ENCODE assay signal across 24 mouse cellular contexts in the genomic region with DNA sequence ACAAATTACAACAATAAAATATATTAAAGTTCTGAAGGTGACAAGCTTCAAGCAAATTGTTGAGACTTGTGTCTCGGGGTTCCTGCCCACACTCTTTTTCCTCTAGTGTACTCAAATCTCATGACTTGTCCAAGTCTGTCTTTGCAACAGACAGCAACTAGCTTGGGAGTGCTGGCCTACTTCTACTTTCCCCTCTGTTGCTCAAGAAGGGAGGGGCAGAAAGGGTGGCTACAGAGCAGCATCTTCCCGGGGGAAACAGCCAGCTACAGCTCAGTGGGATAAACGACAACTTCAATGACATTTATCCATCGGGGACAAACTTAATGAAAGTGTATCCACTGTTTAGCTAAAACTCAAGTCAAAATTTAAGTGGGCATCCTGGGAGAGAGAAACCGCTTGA. TPM values are rescaled to one million over a fixed set of nuclear protein-coding genes. Genes with fewer than 3 reads are reported as not detected.
DNase-seq lines count a peak whose midpoint lies in the region; ATAC-seq and TF ChIP-seq lines count a peak whose summit lies in the region.
"Had no signal": no experiment of that assay in that cellular context is flagged by ENCODE, and none has a peak within 500 bp of the region (broad histone marks: within the 10 kb centered on the region; RNA-seq: fewer than 3 reads in every experiment).

No protein-coding gene starts in this region.

- TF ChIP-seq EP300 in liver, postnatal 0 days (IDR thresholded peaks at IDR 0.05; ENCODE audit: low read depth), result no peak

- no peak for TF ChIP-seq CTCF in liver, postnatal 0 days (IDR thresholded peaks at IDR 0.05; ENCODE audit: low read depth)

- no peak overlapping the region for H3K27ac ChIP-seq in heart, embryonic 10.5 days
- H3K27ac ChIP-seq in liver, embryonic 13.5 days, result peak overlapping the region; percentile 90
- H3K27ac ChIP-seq in liver, postnatal 0 days (ENCODE audit: low read depth), result peak overlapping the region; percentile 24; the same call in 1 of the 2 replicates
- no peak overlapping the region for H3K27ac ChIP-seq in midbrain, embryonic 11.5 days (ENCODE audit: low read depth, low read length)
- no peak overlapping the region for H3K27ac ChIP-seq in forebrain, embryonic 13.5 days
- H3K27ac ChIP-seq: embryonic facial prominence, embryonic 15.5 days; forebrain, embryonic 12.5 days; heart, embryonic 15.5 days; hindbrain, embryonic 13.5 days; hindbrain, postnatal 0 days had no signal

- peaks cover 87% of the 10 kb centered on the region for H3K4me1 ChIP-seq in erythroblast, embryonic 14.5 days (ENCODE audit: control insufficient read depth)
- H3K4me1 ChIP-seq in heart, embryonic 10.5 days, result 0 out of 2 replicates have a peak, but pooled peaks cover 5% of the 10 kb centered on the region
- H3K4me1 ChIP-seq in liver, embryonic 13.5 days (replicated peaks), result peaks cover 84% of the 10 kb centered on the region
- peaks cover 55% of the 10 kb centered on the region for H3K4me1 ChIP-seq in liver, postnatal 0 days (ENCODE audit: insufficient read depth)
- H3K4me1 ChIP-seq in midbrain, embryonic 11.5 days (ENCODE audit: control insufficient read depth, insufficient read depth, low read length), result peaks cover 6% of the 10 kb centered on the region; the same call in 1 of the 2 replicates
- peaks cover 16% of the 10 kb centered on the region for H3K4me1 ChIP-seq in forebrain, embryonic 13.5 days

- peak; percentile 35 to 37 for DNase-seq in heart, adult 18-20 months
- no peak for DNase-seq in heart, embryonic 10.5 days (ENCODE audit: low spot score)
- no peak for DNase-seq in liver, embryonic 13.5 days
- no peak for DNase-seq in liver, postnatal 0 days
- no peak for DNase-seq in midbrain, embryonic 11.5 days (ENCODE audit: low spot score, missing footprints)
- DNase-seq: adrenal gland, postnatal 10 days; B cell, adult 2 months; cerebellum, adult 11 months; cerebellum, adult 8-10 months; cerebellum, postnatal 14 days; embryo, embryonic 11 days; forebrain, postnatal 0 days; gastrocnemius, postnatal 10 days; heart, postnatal 14 days had no signal

- peak overlapping the region; percentile 84 for H3K4me2 ChIP-seq in liver, embryonic 13.5 days
- 0 out of 2 replicates have a peak overlapping the region, but pooled peaks have one; percentile 8 for H3K4me2 ChIP-seq in liver, postnatal 0 days (ENCODE audit: low read depth, low read length)
- H3K4me2 ChIP-seq in midbrain, embryonic 11.5 days, result no peak overlapping the region
- no peak overlapping the region for H3K4me2 ChIP-seq in forebrain, embryonic 13.5 days
- H3K4me2 ChIP-seq: embryonic facial prominence, embryonic 15.5 days; forebrain, embryonic 12.5 days; heart, embryonic 15.5 days; hindbrain, embryonic 13.5 days had no signal

- peak overlapping the region; percentile 32 for H3K4me3 ChIP-seq in erythroblast, embryonic 14.5 days (replicated peaks)
- H3K4me3 ChIP-seq in heart, embryonic 10.5 days, result no peak overlapping the region
- no peak overlapping the region for H3K4me3 ChIP-seq in liver, embryonic 13.5 days (replicated peaks)
- H3K4me3 ChIP-seq in liver, postnatal 0 days (ENCODE audit: low read depth, low read length), result no peak overlapping the region
- H3K4me3 ChIP-seq in midbrain, embryonic 11.5 days (ENCODE audit: low read depth, low read length), result no peak overlapping the region
- H3K4me3 ChIP-seq in forebrain, embryonic 13.5 days, result no peak overlapping the region
- H3K4me3 ChIP-seq: embryonic facial prominence, embryonic 15.5 days; forebrain, embryonic 12.5 days; heart, embryonic 15.5 days; hindbrain, embryonic 13.5 days had no signal

- no peaks in the 10 kb centered on the region for H3K9me3 ChIP-seq in erythroblast, embryonic 14.5 days (ENCODE audit: control insufficient read depth, low read length)
- H3K9me3 ChIP-seq in heart, embryonic 10.5 days, result no peaks in the 10 kb centered on the region
- H3K9me3 ChIP-seq in liver, embryonic 13.5 days (replicated peaks), result no peaks in the 10 kb centered on the region
- no peaks in the 10 kb centered on the region for H3K9me3 ChIP-seq in liver, postnatal 0 days (ENCODE audit: low read length)
- H3K9me3 ChIP-seq in midbrain, embryonic 11.5 days (ENCODE audit: control insufficient read depth, low read length), result no peaks in the 10 kb centered on the region
- H3K9me3 ChIP-seq in forebrain, embryonic 13.5 days (replicated peaks), result no peaks in the 10 kb centered on the region
- H3K9me3 ChIP-seq: embryonic facial prominence, embryonic 15.5 days; forebrain, embryonic 12.5 days; G1E; heart, embryonic 15.5 days; hindbrain, embryonic 13.5 days had no signal

- H3K27me3 ChIP-seq in erythroblast, embryonic 14.5 days (ENCODE audit: control insufficient read depth), result no peaks in the 10 kb centered on the region
- no peaks in the 10 kb centered on the region for H3K27me3 ChIP-seq in heart, embryonic 10.5 days (ENCODE audit: insufficient read depth, poor library complexity, severe bottlenecking)
- no peaks in the 10 kb centered on the region for H3K27me3 ChIP-seq in liver, embryonic 13.5 days
- H3K27me3 ChIP-seq in liver, postnatal 0 days (ENCODE audit: insufficient read depth, low read length), result no peaks in the 10 kb centered on the region
- no peaks in the 10 kb centered on the region for H3K27me3 ChIP-seq in midbrain, embryonic 11.5 days (ENCODE audit: control insufficient read depth, insufficient read depth, low read length)
- no peaks in the 10 kb centered on the region for H3K27me3 ChIP-seq in forebrain, embryonic 13.5 days
- H3K27me3 ChIP-seq: embryonic facial prominence, embryonic 15.5 days; forebrain, embryonic 12.5 days; heart, embryonic 15.5 days had no signal

- 81% methylated on average over 5 of the region's 5 CpGs for WGBS in heart, embryonic 10.5 days
- 67% methylated on average over 5 of the region's 5 CpGs for WGBS in liver, embryonic 13.5 days (ENCODE audit: insufficient replicate concordance)
- WGBS in liver, postnatal 0 days (ENCODE audit: insufficient replicate concordance), result 73% methylated on average over 5 of the region's 5 CpGs
- 80% methylated on average over 5 of the region's 5 CpGs for WGBS in midbrain, embryonic 11.5 days
- 86% methylated on average over 5 of the region's 5 CpGs for WGBS in forebrain, embryonic 13.5 days

- H3K9ac ChIP-seq in liver, embryonic 13.5 days, result peak overlapping the region; percentile 64
- H3K9ac ChIP-seq in liver, postnatal 0 days (replicated peaks), result no peak overlapping the region
- H3K9ac ChIP-seq in midbrain, embryonic 11.5 days (ENCODE audit: low read length), result no peak overlapping the region
- no peak overlapping the region for H3K9ac ChIP-seq in forebrain, embryonic 13.5 days
- H3K9ac ChIP-seq: embryonic facial prominence, embryonic 15.5 days; forebrain, embryonic 12.5 days; forebrain, postnatal 0 days; heart, embryonic 15.5 days; hindbrain, embryonic 13.5 days had no signal

- no peak for ATAC-seq in erythroblast, adult 5-6 weeks (replicated peaks; ENCODE audit: low FRiP score, poor library complexity, severe bottlenecking)
- no peak for ATAC-seq in liver, embryonic 13.5 days (ENCODE audit: low read depth)
- ATAC-seq in liver, postnatal 0 days, result no peak
- ATAC-seq in midbrain, embryonic 11.5 days (ENCODE audit: low FRiP score), result no peak
- no peak for ATAC-seq in forebrain, embryonic 13.5 days
- ATAC-seq: CD4-positive, CD25-positive, alpha-beta regulatory T cell, adult 4 months; forebrain, postnatal 0 days; hindbrain, postnatal 0 days had no signal

- peaks cover 86% of the 10 kb centered on the region for H3K36me3 ChIP-seq in erythroblast, embryonic 14.5 days (ENCODE audit: control insufficient read depth)
- H3K36me3 ChIP-seq in heart, embryonic 10.5 days, result no peaks in the 10 kb centered on the region
- H3K36me3 ChIP-seq in liver, embryonic 13.5 days, result peaks cover 58% of the 10 kb centered on the region
- peaks cover 41% of the 10 kb centered on the region for H3K36me3 ChIP-seq in liver, postnatal 0 days (replicated peaks; ENCODE audit: insufficient read depth, low read length)
- H3K36me3 ChIP-seq in midbrain, embryonic 11.5 days (ENCODE audit: control insufficient read depth, insufficient read depth, low read length), result no peaks in the 10 kb centered on the region
- 0 out of 2 replicates have a peak, but pooled peaks cover 5% of the 10 kb centered on the region for H3K36me3 ChIP-seq in forebrain, embryonic 13.5 days (ENCODE audit: poor library complexity, severe bottlenecking)
- H3K36me3 ChIP-seq: embryonic facial prominence, embryonic 15.5 days; forebrain, embryonic 12.5 days; heart, embryonic 15.5 days; hindbrain, embryonic 13.5 days had no signal

RNA-seq across cellular contexts. Expression of a gene that starts 5.4 kb away (rescaled TPM):
- polyA plus RNA-seq in erythroblast, embryonic 14.5 days (2012), result 3.5 and 6.4 TPM in 2 replicates
- total RNA-seq in erythroblast, adult 5-6 weeks (2015; ENCODE audit: low replicate concordance), result 57.6 and 68.1 TPM in 2 replicates
- 43.8 and 45.8 TPM in 2 replicates for total RNA-seq in erythroblast, adult 5-6 weeks (2017; ENCODE audit: low replicate concordance)
- total RNA-seq in heart, adult 18-20 months (2021), result 10 to 100 TPM; 16.7 to 17.6 TPM
- 36.8 and 37.9 TPM in 2 replicates for polyA plus RNA-seq in heart, embryonic 10.5 days (2016; fragmentation: Nextera tagmentation; extraction: Ambion mirVana)
- 52.6 and 58.3 TPM in 2 replicates for polyA plus RNA-seq in liver, embryonic 13.5 days (2015; fragmentation: Nextera tagmentation; extraction: Ambion mirVana)
- polyA plus RNA-seq in liver, postnatal 0 days (2015; fragmentation: Nextera tagmentation; extraction: Ambion mirVana), result 32.5 and 34.3 TPM in 2 replicates
- 23.0 and 28.4 TPM in 2 replicates for polyA plus RNA-seq in midbrain, embryonic 11.5 days (2014; fragmentation: Nextera tagmentation; extraction: Ambion mirVana)
- polyA plus RNA-seq in forebrain, embryonic 13.5 days (2015; fragmentation: Nextera tagmentation; extraction: Ambion mirVana), result 26.2 and 27.4 TPM in 2 replicates

RNA-seq across cellular contexts. Expression of a gene that starts 36.8 kb away (rescaled TPM):
- polyA plus RNA-seq in erythroblast, embryonic 14.5 days (2012), result 0.02 TPM in 1 of 2 replicates, not detected in the other
- 4.4 and 11.7 TPM in 2 replicates for total RNA-seq in erythroblast, adult 5-6 weeks (2015; ENCODE audit: low replicate concordance)
- total RNA-seq in erythroblast, adult 5-6 weeks (2017; ENCODE audit: low replicate concordance), result 7.2 and 8.9 TPM in 2 replicates
- total RNA-seq in heart, adult 18-20 months (2021), result 10 to 100 TPM; 20.6 to 29.0 TPM
- polyA plus RNA-seq in heart, embryonic 10.5 days (2016; fragmentation: Nextera tagmentation; extraction: Ambion mirVana), result 24.6 and 31.8 TPM in 2 replicates
- polyA plus RNA-seq in liver, embryonic 13.5 days (2015; fragmentation: Nextera tagmentation; extraction: Ambion mirVana), result 15.7 and 17.8 TPM in 2 replicates
- polyA plus RNA-seq in liver, postnatal 0 days (2015; fragmentation: Nextera tagmentation; extraction: Ambion mirVana), result 43.3 and 44.4 TPM in 2 replicates
- 7.1 TPM in 2 replicates for polyA plus RNA-seq in midbrain, embryonic 11.5 days (2014; fragmentation: Nextera tagmentation; extraction: Ambion mirVana)
- 2.9 and 3.5 TPM in 2 replicates for polyA plus RNA-seq in forebrain, embryonic 13.5 days (2015; fragmentation: Nextera tagmentation; extraction: Ambion mirVana)

Comparison
In these comparisons a context has a peak if more than half of its experiments do, and no peak if none do; other contexts are left out.
1. DNase-seq: peak in heart, adult 18-20 months (2 of 2); none in heart, embryonic 10.5 days (single experiment), liver, embryonic 13.5 days (single experiment), liver, postnatal 0 days (single experiment) and midbrain, embryonic 11.5 days (single experiment).
2. H3K27ac ChIP-seq: peak in liver, embryonic 13.5 days (single experiment) and liver, postnatal 0 days (single experiment); none in heart, embryonic 10.5 days (single experiment), midbrain, embryonic 11.5 days (single experiment) and forebrain, embryonic 13.5 days (single experiment).
3. H3K4me2 ChIP-seq: peak in liver, embryonic 13.5 days (single experiment) and liver, postnatal 0 days (single experiment); none in midbrain, embryonic 11.5 days (single experiment) and forebrain, embryonic 13.5 days (single experiment).